Mouse (Mus musculus): Measurements from ENCODE around the gene Ift140. TPM values are rescaled to one million over a fixed set of nuclear protein-coding genes. Genes with fewer than 3 reads are reported as not detected.

The Ift140 gene
- 19.1 and 19.8 TPM in 2 replicates for polyA plus RNA-seq (2015; fragmentation: Nextera tagmentation; extraction: Ambion mirVana)

DNA sequence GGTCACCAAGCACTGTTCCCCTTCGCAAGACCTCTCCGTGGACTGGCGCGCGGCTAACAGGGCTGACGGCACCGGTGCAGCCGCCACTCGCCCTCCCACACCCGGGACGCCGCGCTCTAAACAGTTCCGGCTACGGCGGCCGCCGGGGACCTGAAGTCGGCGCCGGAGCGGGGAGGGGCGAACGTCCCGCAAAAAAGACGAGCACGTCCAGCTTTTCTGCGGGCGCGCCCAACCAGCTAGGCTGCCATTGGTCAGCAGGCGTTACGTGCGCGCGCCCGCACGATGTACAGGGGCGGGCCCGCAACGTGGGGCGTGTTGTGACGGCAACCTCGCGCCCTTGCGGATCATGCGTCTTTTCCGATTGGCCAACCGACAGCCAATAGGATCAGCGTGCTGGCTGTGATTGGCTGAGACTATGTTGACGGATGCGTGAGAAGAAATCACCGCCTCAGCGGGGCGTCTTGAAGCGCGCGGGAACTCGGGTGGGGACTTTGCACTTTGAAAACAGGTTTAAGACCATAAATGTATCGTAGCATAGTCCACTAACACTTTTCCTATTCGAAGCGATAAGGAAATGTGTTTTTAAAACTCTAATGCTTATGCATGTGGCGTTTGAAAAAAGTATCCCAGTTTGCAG is at the start of gene Ift140, which contains the start of gene Cramp1l:
Ift140 (plus strand) TSS at position 431 of the 637 bp plus-strand sequence.
Cramp1l (minus strand) TSS at position 134 of the 637 bp plus-strand sequence.
- ATAC-seq = peak; percentile 99
- H3K27ac ChIP-seq = peak within 1 kb of the TSS; percentile 80
- no peaks in the 10 kb centered on the region for H3K9me3 ChIP-seq
- H3K4me1 ChIP-seq (replicated peaks) = peaks cover 32% of the 10 kb centered on the region
- H3K36me3 ChIP-seq = peaks cover 17% of the 10 kb centered on the region
- under 1% methylated on average over 61 of the region's 62 CpGs for WGBS
- peak within 1 kb of the TSS; percentile 95 for H3K9ac ChIP-seq (replicated peaks)
- H3K4me3 ChIP-seq (replicated peaks) = peak within 1 kb of the TSS; percentile 99
- H3K27me3 ChIP-seq = no peaks in the 10 kb centered on the region
- H3K4me2 ChIP-seq (replicated peaks) = peak within 1 kb of the TSS; percentile 96

- H3K9ac ChIP-seq (replicated peaks) = no peak overlapping the region
- no peak overlapping the region for H3K27ac ChIP-seq
- peaks cover 91% of the 10 kb centered on the region for H3K36me3 ChIP-seq
- no peaks in the 10 kb centered on the region for H3K4me1 ChIP-seq (replicated peaks)
- no peak for ATAC-seq
- H3K27me3 ChIP-seq = no peaks in the 10 kb centered on the region
- WGBS = 95% methylated on average over 6 of the region's 6 CpGs
- no peaks in the 10 kb centered on the region for H3K9me3 ChIP-seq
- no peak overlapping the region for H3K4me3 ChIP-seq (replicated peaks)
- no peak overlapping the region for H3K4me2 ChIP-seq (replicated peaks)
Measured at GRCm38 (mm10) chr17:24987221-24987620, 28.7 kb upstream of the Ift140 start.

GRCm38 (mm10) chr17:24994721-24995120 is 21.2 kb upstream of the Ift140 start:
- Histone ChIP-seq H3K36me3 (peaks cover 93% of the 10 kb centered on the region), H3K4me2 (replicated peaks) (no peak overlapping the region), H3K27ac (no peak overlapping the region), H3K9ac (replicated peaks) (no peak overlapping the region), H3K4me3 (replicated peaks) (no peak overlapping the region), H3K4me1 (replicated peaks) (no peaks in the 10 kb centered on the region), H3K9me3 (no peaks in the 10 kb centered on the region), H3K27me3 (no peaks in the 10 kb centered on the region)
- no peak for ATAC-seq
- 93% methylated on average over 6 of the region's 6 CpGs for WGBS

GRCm38 (mm10) chr17:25005102-25005501 is 10.8 kb upstream of the Ift140 start:
- ATAC-seq = no peak
- no peaks in the 10 kb centered on the region for H3K4me1 ChIP-seq (replicated peaks)
- no peak overlapping the region for H3K9ac ChIP-seq (replicated peaks)
- WGBS = 91% methylated on average over 3 of the region's 3 CpGs
- peaks cover 62% of the 10 kb centered on the region for H3K36me3 ChIP-seq
- no peak overlapping the region for H3K4me3 ChIP-seq (replicated peaks)
- H3K27me3 ChIP-seq = no peaks in the 10 kb centered on the region
- H3K4me2 ChIP-seq (replicated peaks) = no peak overlapping the region
- no peak overlapping the region for H3K27ac ChIP-seq
- no peaks in the 10 kb centered on the region for H3K9me3 ChIP-seq

- H3K27ac ChIP-seq = no peak overlapping the region
- peaks cover 61% of the 10 kb centered on the region for H3K36me3 ChIP-seq
- H3K9me3 ChIP-seq = no peaks in the 10 kb centered on the region
- ATAC-seq = no peak
- peaks cover 8% of the 10 kb centered on the region; the same call in 1 of the 2 replicates for H3K4me1 ChIP-seq (replicated peaks)
- H3K4me3 ChIP-seq (replicated peaks) = no peak overlapping the region
- no peak overlapping the region for H3K4me2 ChIP-seq (replicated peaks)
- H3K9ac ChIP-seq (replicated peaks) = no peak overlapping the region
- no peaks in the 10 kb centered on the region for H3K27me3 ChIP-seq
Measured at GRCm38 (mm10) chr17:25007480-25007879, 8.4 kb upstream of the Ift140 start.

GRCm38 (mm10) chr17:25013606-25014501 is 2.0 kb upstream of the Ift140 start:
- H3K4me3 ChIP-seq (replicated peaks) = peak overlapping the region; percentile 99
- under 1% methylated on average over 78 of the region's 81 CpGs for WGBS
- peak overlapping the region; percentile 74 for H3K27ac ChIP-seq
- H3K9ac ChIP-seq (replicated peaks) = peak overlapping the region; percentile 95
- ATAC-seq = no peak
- no peaks in the 10 kb centered on the region for H3K27me3 ChIP-seq
- peaks cover 32% of the 10 kb centered on the region for H3K4me1 ChIP-seq (replicated peaks)
- H3K9me3 ChIP-seq = no peaks in the 10 kb centered on the region
- peaks cover 27% of the 10 kb centered on the region for H3K36me3 ChIP-seq
- peak overlapping the region; percentile 96 for H3K4me2 ChIP-seq (replicated peaks)

- Histone ChIP-seq H3K36me3 (peaks cover 21% of the 10 kb centered on the region), H3K9me3 (no peaks in the 10 kb centered on the region), H3K27ac (peak overlapping the region; percentile 79), H3K9ac (replicated peaks) (peak overlapping the region; percentile 95), H3K4me2 (replicated peaks) (peak overlapping the region; percentile 96), H3K4me3 (replicated peaks) (peak overlapping the region; percentile 99), H3K4me1 (replicated peaks) (peaks cover 32% of the 10 kb centered on the region), H3K27me3 (no peaks in the 10 kb centered on the region)
- ATAC-seq = peak; percentile 5
- under 1% methylated on average over 39 of the region's 39 CpGs for WGBS
Measured at GRCm38 (mm10) chr17:25014841-25015570, 879 bp upstream of the Ift140 start.

DNA sequence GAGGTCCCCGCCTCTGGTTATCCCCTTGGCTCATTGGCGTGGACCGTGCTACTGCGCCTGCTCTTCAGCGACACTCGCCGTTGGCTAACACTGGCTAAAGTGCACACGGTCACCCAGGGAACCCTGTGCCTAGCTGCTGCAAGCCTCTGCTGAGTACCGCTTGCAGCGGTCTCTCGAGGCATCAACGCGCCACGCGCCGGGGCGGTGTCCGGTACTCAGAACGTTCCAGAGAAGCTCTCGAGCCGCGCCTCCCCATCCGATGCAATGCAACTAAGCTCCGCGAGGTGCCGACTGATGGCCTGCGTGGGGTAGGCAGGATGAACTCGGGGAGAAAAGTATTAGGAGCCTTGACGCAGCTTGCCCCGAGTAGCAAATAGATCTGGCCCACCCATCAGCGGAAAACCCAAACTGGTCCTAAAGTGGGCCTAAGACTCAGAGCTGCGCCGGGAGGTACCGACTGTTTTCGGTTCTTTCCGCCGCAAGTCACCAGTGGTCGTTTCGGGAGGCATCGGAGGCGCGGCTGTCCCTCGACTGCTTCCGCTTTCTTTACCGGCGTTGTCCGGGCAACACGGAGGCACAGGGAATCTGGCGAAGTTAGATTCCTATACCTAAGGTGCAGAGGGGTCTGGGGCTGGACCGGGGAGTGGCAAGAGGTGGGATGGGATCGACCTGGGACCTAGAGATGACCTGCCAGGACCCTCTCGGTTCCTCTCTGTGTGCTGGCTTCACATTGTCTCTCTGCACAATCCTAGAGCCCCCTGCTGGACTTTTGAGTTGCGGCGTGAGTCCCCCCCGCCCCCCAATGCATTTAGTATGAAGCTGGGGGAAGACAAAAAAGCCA is 627 bp downstream of the Ift140 start:
- peak overlapping the region; percentile 99 for H3K4me3 ChIP-seq (replicated peaks)

DNA sequence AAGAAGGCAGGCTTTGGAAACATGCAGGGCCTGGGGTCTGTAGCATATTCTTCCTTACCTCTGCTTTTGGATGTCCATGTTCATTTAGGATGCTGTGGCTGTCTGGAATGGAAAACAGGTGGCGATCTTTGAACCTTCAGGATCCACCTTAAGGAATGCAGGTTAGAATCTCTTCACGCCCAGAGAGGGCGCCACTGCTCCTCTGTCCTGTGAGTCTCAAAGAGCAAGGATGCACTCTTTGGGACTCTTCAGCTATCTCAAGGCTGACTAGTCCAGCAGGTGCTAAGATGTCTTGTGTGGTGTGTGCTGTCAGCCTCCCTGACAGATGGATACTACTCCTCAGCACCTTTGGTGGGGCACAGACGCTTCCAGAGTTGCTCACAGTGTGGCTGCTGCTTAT is 20.3 kb downstream of the Ift140 start:
- WGBS = 68% methylated on average over 4 of the region's 4 CpGs
- no peaks in the 10 kb centered on the region for H3K4me1 ChIP-seq (replicated peaks)
- no peak overlapping the region for H3K9ac ChIP-seq (replicated peaks)
- no peak overlapping the region for H3K4me3 ChIP-seq (replicated peaks)
- no peak overlapping the region for H3K4me2 ChIP-seq (replicated peaks)
- no peak overlapping the region for H3K27ac ChIP-seq
- no peaks in the 10 kb centered on the region for H3K27me3 ChIP-seq
- H3K36me3 ChIP-seq = peaks cover 74% of the 10 kb centered on the region
- no peaks in the 10 kb centered on the region for H3K9me3 ChIP-seq
- ATAC-seq = no peak

More for the DNA sequence above, 627 bp downstream of the Ift140 start:
- Histone ChIP-seq H3K9ac (replicated peaks) (peak overlapping the region; percentile 77), H3K27me3 (no peaks in the 10 kb centered on the region), H3K4me1 (replicated peaks) (peaks cover 31% of the 10 kb centered on the region), H3K36me3 (peaks cover 13% of the 10 kb centered on the region), H3K9me3 (no peaks in the 10 kb centered on the region), H3K4me2 (replicated peaks) (peak overlapping the region; percentile 96), H3K27ac (peak overlapping the region; percentile 80)
- WGBS = under 1% methylated on average over 55 of the region's 55 CpGs
- peak; percentile 92 for ATAC-seq

GRCm38 (mm10) chr17:25044879-25045278 is 29.0 kb downstream of the Ift140 start:
- Histone ChIP-seq H3K4me3 (replicated peaks) (no peak overlapping the region), H3K4me1 (replicated peaks) (no peaks in the 10 kb centered on the region), H3K4me2 (replicated peaks) (no peak overlapping the region), H3K27ac (no peak overlapping the region), H3K36me3 (peaks cover 42% of the 10 kb centered on the region), H3K9me3 (no peaks in the 10 kb centered on the region), H3K9ac (replicated peaks) (no peak overlapping the region), H3K27me3 (no peaks in the 10 kb centered on the region)
- no peak for ATAC-seq
- 80% methylated on average over 7 of the region's 7 CpGs for WGBS

DNA sequence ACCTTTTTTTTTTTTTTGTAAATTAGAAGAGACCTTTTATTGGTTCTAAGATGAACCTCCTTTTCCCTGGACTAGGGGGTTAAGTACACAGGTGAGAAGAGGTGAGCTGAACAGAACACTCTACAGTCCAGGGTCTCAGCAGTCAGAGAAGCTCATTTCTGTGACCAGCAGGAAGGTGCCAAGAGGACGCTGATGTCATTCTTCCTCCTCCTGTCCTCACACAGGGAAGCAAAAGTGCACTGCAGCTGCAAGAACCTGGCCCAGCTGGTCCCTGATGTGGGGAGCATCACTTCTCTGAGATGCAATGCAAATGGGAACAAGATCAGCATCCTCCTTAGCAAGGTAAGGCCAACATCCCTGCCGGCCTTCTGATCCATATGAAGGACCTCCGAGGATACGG is 29.4 kb downstream of the Ift140 start:
- Histone ChIP-seq H3K27ac (no peak overlapping the region), H3K27me3 (no peaks in the 10 kb centered on the region), H3K9me3 (no peaks in the 10 kb centered on the region), H3K4me2 (replicated peaks) (no peak overlapping the region), H3K36me3 (peaks cover 44% of the 10 kb centered on the region), H3K4me1 (replicated peaks) (no peaks in the 10 kb centered on the region), H3K4me3 (replicated peaks) (no peak overlapping the region), H3K9ac (replicated peaks) (no peak overlapping the region)
- WGBS = 92% methylated on average over 4 of the region's 4 CpGs
- no peak for ATAC-seq

All from midbrain, embryonic 13.5 days (tissue).